Mouse (Mus musculus) liver, adult 2 months (tissue): Measurements from ENCODE around the gene Tpgs1.

Source experiments
- CTCF ChIP-seq: fragments of 200-500 bp; IDR thresholded peaks from 2 replicates; pipeline ENCODE4 v1.5.1; 2011; ENCODE audit warnings: low read depth, low read length, control low read depth
- POLR2A ChIP-seq: fragments of 200-500 bp; IDR thresholded peaks from 2 replicates; pipeline ENCODE4 v1.6.1; 2011; ENCODE audit warnings: low read length, control low read depth; ENCODE audit not compliant: insufficient read depth; ENCODE audit errors: extremely low read depth

DNA sequence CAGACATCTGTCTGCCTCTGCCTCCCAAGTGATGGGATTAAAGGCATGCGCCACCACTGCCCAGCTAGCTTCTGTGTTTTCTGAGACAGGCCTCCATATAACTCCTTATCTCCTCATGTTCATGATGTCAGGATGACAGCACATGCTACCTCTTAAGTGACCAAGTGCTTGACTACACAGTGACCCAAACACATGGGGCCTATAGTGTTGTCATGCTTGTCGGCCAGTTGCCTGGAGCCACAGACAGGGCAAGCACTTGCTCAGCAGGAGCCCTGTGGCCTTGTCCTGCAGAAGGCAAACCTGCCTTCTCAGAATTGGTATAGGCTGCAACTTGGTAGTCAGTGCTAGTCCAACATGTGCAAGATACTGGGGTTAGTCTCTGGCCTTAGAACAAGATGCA, 17.1 kb downstream of the Tpgs1 start:
- TF ChIP-seq CTCF: no peak
- TF ChIP-seq POLR2A: no peak
